Mouse (Mus musculus) thymus, postnatal 10 days (tissue): ENCODE measurements around the gene Odf2.
A peak's percentile ranks its signal among the peaks of the same experiment; 100 is the strongest.
"Not testable (repeated sequence)": the region's sequence is repeated elsewhere in the genome, so short reads cannot be mapped to it uniquely, and the experiment has no call there.

ENCODE experiments used
- DNase-seq, 2 experiments: peaks; one replicate each; pipeline ENCODE4 v3.0.0; 2021; ENCODE audit warnings: low spot score in 2 of 2

Odf2 gene

DNA sequence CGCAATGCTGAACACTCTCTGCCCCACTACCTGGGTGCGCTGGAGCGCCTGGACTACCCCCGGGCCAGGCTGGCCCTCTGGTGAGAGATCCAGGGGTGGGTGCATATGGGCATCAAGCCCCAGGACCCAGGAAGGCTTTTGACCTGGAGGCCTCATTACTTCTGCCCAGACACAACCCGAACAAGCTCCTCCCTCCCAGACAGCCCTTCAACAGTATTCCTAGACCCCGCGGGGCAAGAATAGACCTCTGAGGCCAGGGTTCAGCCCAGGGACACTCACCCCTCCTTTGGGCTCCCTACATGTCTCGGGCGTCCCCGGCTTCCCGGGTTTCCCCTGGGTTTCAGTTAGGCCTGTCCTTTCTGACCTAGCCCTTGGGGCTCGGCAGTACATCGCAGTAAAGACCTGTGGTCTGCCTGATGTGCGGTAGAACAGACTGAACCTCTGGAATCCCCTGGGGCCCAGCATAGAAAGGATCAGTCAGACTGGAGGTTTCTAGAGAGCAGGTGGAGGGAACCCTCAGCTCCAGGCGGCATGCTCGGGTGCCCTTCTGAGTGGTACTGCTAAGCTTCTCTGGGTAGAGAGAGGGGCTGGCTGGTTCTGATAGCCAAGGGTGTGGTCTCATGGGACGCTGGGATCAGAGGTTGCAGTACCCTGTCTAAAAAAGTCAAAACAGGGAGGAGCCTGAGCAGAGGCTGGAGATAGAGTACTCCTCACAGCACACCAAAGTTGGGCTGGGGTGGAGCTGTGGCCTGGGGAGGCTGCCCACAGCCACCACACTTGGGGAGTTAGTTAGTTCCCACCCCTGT lies 19.2 kb upstream of the Odf2 start:
- DNase-seq: peak; percentile 17 to 22

DNA sequence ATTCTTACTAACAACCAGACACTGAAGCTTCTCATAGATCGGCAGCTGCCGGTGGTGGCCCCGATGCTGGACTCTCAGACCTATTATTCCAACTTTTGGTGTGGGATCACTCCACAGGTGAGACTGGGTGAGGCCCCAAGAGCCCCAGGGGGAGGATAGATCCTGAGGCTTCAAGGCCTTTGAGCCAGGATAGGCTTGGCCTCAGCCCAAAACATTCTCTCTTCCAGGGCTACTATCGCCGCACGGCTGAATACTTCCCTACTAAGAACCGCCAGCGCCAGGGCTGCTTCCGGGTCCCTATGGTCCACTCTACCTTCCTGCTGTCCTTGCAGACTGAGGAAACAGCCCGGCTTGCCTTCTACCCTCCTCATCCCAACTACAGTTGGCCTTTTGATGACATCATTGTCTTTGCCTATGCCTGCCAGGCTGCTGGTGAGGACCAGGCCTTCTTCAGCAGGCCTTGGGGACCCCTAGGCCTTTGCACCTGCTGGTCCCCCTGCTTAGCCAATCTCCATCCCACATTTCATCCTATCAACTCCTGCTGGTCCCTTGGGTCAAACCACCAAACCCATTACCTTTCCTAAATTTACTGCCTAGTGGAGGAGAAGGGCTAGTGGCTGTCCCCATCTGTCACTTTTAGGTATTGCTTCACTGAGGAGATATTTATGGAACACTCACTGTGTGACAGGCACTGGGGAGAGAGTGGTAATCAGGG lies 16.3 kb upstream of the Odf2 start:
- DNase-seq: no peak

DNA sequence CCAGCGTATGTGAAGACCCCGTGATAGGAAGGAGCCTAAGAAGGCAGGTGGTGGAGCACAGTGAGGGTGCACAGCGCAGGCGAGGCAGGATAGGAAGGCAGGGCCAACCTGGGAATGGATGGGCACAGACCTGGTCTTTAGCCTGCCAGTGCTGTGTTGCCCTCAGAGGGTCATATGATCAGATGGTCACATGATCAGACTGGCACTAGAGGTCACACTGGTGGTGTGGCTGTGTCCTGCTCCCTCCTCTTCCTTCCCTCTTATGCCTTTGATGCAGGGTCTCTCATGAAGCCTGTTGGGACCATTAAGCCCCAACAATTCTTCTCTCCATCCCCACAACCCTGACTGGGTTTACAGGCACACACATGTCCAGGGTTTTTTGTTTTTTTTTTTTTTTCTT lies 15.2 kb upstream of the Odf2 start:
- DNase-seq: no peak

DNA sequence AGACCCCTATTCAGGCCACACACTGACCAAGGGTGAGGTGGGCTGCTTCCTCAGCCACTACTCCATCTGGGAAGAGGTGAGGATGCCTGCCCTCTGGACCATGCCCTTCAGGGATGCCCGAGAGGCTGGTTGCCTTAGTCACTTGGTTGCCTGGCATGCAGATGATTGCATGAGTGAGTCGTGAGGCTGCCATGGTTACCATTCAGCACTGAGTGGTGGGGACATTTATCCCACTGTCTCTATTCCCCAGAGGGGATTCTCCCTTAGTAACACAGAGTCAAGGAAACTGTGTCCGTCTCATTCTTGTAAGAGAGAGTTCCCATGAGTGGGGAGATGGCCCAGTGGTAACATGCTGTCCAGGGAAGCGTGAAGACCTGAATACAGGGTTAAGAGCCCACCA lies 11.0 kb upstream of the Odf2 start:
- DNase-seq: no peak

DNA sequence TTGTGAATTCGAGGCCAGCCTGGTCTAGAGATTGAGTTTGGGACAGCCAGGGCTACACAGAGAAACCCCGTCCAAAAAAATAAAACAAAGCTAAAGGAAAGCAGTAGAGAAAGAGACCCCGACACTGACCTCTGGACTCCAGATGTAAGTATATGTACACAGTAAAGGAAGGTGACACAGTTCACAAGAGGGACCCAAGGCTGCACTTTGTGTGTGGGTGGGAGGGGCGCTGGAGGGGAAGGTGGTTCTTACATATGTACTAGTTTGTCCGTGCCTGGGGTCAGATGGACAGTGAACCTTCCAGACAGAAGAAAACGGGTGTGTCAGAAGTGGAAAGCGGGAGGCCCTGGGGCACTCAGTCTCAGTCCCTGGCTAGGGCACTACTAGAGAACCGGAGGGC lies 9.8 kb upstream of the Odf2 start:
- no peak for DNase-seq

DNA sequence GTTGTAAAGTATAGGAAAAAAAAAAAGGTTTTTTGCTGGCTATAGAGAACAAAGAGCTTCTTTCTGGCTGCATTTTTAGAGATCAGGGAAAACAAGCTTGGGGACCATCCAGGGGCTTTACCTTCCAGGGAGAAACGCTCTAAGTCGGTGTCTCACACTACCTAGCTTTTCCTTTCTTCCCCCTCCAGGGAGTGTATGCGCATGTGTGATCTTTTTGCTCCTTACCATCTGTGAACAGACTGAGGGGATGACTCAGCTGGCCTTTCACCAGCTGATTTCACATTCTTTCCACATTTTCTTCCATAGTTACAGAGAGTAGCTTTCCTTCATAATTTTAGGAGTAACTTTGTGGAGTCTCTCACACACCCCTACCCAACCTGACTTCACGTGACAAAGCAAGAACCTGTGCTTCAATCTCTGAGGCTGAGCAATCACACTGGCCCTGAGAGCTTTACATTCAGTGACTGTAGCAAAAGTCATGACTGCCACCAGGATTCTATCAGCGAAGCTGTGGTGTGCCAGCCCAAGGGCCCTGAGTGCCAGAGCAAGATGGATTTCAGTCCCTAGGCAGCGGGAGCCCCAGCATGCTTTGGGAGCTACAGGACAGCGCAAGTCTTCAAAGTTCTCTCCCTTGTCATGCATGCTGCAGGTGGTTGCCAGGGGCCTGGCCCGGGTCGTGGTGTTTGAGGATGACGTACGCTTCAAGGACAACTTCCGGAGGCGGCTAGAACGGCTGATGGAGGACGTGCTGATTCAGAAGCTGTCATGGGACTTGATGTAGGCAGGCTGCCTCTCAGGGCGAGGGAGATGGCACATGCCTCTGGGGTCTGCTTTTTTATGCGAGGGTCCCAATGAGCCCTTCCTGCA lies 8.8 kb upstream of the Odf2 start:
- DNase-seq: no peak

DNA sequence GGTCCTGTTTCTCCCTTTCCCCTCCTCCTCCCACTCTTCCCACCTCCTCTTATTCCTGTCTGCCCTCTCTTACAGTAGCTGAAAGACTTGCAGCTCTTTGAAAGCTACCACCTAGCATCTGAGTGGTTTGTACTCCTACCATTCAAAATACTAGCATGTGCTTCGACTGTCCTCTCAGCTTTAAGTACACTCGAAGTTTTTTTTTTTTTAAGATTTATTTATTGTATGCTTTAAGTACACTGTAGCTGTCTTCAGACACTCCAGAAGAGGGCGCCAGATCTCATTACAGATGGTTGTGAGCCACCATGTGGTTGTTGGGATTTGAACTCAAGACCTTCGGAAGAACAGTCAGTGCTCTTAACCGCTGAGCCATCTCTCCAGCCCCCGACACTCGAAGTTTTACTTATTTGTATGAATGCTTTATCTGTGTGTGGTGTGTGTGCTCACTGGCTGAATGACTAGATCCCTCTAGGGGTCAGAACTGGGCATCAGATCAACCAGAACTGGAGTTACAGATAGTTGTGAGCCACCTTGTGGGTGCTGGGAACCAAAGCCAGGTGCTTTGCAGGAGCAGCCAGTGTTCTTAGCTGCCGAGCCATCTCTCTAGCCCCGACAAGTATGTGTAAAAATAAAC lies 2.2 kb upstream of the Odf2 start:
- not testable (repeated sequence) for DNase-seq

DNA sequence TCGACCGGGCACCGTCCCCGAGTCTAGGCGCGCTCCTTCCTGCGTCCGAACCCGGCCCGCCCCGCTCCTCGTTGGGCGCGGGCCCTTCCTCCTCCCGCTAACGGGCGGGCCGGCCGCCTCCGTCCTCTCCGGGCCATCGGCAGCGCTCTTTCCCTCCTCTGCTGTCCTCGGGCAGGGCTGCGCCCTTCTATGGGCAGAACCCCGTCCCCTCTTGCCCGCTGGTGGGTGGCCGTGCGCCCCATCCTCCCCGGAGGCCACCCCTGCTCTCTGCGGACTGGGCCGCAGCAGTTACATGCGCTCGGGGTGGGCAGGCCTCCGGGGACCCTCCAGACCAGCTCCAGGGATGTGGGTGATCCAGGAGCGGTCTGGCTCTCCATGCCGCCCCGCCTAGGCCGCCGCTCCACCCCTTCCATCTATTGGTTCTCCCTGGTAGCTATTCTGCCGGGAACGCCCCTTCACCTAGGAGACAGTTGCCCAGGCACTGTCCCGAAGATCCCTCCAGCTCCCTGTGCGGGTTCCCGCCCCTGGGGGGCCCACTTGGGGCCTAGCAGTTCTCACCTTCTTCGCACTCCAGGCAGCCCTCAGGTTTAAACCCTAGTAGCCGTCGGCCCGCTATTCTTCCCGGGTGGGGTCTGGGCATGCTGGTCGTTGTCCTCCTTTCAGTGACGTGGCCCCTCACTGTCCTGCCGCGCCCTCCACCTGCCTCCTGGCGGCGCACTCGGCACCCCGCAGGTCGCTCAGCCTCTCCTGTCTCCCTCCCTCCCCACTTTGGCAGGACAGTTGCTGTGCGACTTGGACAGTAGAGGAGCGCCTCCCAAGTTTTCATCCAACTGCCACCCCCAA lies 1.2 kb downstream of the Odf2 start:
- DNase-seq: peak; percentile 53 to 55

DNA sequence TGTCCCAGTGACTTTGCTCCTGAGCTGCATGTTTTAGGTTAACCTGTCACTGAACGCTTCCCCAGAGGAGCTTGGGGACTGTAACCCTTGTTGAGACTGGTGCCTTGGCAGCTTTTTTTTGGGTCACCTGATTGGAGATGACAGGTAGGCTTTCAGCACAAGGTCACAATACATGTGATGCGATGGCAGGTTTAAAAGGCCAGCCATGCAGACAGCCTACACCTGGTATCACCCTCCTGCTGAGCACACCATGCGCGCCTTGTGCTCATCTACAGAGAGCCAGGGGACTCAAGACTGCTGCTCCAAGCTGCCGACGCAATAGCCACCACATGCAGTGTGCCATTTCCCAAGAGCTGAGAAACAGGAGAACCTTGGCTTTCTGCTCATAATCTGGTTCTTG lies 2.8 kb downstream of the Odf2 start:
- DNase-seq: no peak

DNA sequence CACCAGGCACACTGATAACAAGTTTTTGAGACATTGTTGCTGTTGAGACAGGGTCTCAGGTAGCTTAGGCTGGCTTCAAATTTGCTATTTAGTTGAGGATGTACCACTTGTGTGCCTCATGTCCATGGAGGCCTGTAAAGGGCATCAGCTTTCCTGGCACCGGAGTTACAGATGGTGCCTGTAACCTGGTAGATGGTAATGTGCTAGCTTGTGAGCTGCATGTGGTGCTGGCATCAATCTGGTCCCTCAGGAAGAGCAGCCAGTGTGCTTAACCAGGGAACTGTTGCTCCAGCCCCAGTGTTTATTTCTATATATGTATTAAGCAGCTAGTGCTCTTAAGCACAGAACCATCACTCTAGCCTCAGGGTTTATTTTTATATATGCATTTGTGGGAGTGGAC lies 7.0 kb downstream of the Odf2 start:
- no peak for DNase-seq

DNA sequence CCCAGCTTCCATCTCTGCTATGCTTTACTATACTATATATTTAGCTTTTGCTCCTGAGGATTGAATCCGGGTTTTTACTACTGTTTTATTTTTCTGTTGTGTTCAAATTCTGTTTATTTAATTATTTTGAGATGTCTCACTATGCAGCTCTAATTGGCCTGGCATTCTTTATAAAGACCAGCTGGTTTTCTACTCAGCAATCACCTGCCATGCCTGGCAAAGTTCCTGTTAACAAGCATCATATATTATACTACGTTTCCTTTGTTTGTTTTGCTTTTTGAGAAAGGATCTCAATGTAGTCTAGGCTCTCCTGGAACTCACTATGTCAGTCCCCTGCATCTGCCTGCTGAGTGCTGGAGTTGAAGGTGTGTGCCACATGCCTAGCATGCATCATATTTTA lies 8.3 kb downstream of the Odf2 start:
- no peak for DNase-seq

DNA sequence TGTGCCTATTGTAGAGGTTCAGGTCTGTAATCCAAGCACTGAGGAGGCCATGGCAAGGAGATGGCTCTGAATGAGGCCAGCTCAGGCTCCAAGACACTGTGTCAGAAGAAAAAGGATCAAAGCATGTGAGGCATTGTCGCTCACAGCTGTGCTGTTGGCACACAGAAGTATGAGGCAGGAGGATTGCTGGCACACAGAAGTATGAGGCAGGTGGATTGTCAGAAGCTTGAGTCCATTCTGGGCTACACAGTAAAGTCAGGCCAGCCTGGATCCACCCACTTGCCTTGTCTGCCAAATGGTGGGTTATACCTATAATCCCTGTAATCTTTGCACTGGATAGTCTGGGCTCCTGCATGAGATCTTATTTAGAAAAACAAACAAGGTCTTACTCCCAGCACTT lies 9.1 kb downstream of the Odf2 start:
- DNase-seq: no peak

DNA sequence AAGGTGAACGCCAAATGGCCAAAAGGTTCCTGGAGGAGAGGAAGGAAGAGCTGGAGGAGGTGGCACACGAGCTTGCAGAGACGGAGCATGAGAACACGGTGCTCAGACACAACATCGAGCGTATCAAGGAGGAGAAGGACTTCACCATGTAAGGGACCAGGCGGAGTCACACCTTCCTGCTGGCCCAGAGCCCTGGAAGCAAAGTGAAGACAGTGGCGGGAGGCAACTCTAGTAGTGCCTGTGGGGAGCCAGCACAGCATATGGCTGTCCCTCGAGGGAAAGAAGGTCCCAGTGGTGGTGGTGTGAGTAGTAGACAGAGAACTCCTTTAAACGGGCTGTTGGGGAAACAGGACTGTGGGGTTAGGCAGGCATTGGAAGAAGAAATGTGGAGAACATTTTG lies 13.2 kb downstream of the Odf2 start:
- DNase-seq: no peak

DNA sequence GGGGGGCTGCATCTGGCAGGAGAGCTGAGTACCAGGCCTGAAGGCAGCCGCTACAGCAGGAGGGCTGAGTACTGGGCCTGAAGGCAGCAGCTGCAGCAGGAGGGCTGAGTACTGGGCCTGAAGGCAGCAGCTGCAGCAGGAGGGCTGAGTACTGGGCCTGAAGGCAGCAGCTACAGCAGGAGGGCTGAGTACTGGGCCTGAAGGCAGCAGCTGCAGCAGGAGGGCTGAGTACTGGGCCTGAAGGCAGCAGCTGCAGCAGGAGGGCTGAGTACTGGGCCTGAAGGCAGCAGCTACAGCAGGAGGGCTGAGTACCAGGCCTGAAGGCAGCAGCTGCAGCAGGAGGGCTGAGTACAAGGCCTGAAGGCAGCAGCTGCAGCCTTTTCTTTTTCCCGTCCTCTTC lies 19.1 kb downstream of the Odf2 start:
- DNase-seq: not testable (repeated sequence)

DNA sequence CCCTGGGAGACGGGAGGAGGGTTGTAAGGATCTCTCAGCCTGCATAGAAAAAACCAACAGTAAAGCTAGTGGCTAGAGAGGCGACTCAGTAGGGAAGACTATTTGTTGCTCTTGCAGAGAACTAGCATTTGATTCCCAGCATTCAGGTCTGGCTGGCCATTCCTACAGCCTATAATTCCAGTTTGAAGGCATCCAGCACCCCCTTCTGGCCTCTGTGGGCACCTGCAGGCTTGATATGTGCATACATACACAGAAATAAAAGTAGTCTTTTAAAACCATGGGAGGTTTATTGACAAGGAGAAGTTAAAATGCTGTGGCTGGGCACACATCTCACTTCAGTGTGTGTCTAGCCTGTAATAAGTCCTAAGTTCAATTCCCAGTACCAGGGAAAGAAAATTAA lies 21.0 kb downstream of the Odf2 start:
- peak in 1 of 2 experiments; percentile 11 for DNase-seq

DNA sequence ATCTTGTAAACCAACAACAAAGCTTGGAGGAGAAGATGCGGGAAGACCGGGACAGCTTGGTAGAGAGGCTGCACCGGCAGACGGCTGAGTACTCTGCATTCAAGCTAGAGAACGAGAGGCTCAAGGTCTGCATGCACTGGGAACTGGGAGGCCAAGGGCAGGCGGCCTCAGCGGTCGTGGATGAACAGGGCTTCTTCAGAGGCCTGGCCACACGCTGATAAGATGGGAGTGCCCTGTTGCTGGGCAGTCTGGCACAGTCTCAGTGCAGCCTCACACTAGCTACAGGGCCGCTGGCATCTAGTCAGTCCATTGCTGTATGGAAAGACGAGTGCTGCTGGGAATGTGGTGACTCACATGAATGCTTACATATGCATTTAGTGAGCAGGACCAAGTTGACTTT lies 28.6 kb downstream of the Odf2 start:
- DNase-seq: no peak

DNA sequence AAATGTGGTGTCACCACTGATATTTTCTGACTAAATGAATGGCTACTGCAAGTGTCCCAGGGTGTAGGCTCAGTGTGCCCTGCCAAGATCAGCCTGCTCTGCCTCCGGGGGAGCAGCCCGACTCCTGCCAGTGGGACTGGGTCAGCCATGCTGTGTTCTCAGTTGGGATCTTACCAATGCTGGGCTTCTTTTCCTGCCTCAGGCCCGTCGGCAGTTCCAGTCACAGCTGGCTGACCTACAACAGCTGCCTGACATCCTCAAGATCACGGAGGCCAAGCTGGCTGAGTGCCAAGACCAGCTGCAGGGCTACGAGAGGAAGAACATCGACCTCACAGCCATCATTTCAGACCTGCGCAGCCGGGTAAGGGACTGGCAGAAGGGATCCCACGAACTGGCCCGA lies 33.0 kb downstream of the Odf2 start:
- no peak for DNase-seq

DNA sequence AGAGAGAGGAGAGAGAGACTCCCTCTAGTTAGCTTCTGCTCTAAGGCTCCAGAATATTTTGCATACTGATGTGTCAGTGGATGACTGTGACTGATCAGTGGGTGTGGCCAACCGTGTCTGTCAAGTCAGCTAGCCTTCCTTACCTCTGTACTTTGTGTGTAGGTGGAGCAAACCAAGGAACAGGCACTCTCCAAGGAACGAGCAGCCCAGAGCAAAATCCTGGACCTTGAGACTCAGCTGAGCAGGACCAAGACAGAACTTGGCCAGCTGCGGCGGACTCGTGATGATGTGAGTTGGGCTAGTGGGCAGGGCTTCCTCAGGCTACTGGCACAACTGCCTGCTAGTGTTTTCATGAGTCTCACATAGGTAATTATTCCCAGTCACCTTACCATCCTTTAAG lies 37.5 kb downstream of the Odf2 start:
- no peak for DNase-seq

DNA sequence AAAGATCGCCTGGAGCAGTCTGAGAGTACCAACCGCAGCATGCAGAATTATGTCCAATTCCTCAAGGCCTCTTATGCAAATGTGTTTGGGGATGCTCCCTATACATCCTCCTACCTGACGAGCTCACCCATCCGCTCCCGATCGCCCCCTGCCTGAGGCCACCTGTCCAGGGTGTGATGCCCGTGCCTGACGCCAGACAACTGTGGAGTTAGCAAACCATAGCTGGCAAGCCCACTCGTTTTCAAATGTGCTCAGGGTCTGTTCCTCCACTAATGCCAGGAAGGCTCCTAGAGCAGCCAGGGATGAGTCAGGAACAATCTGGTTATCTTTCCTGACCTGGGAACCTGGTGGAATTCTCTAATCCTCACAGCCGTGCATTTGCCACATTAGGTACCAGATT lies 41.5 kb downstream of the Odf2 start:
- no peak for DNase-seq

DNA sequence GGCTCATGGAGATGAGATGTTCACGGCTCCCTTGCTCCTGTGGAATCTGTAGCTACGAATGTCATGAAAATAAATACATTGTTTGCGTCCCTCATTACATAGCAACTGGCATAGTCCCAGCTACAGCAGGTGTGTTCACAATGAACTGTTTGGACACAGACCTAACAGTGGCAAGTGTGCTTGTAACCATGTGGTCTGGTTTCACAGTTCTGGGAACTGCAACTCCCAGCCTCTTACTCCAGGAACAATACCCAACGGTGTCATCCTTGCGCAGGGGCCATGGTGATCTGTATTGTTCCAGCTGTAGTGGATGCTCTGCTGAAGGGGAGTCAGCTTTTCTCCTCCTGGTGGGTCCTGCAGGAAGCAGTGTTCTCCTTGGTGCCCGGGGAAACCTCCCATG lies 42.2 kb downstream of the Odf2 start:
- DNase-seq: no peak
